Mouse (Mus musculus): ENCODE results near the gene Cep128. TPM values are rescaled to one million over a fixed set of nuclear protein-coding genes. Genes with fewer than 3 reads are reported as not detected.

The Cep128 gene
- polyA plus RNA-seq, 1 experiment from 2014 or later = 3.7 TPM

DNA sequence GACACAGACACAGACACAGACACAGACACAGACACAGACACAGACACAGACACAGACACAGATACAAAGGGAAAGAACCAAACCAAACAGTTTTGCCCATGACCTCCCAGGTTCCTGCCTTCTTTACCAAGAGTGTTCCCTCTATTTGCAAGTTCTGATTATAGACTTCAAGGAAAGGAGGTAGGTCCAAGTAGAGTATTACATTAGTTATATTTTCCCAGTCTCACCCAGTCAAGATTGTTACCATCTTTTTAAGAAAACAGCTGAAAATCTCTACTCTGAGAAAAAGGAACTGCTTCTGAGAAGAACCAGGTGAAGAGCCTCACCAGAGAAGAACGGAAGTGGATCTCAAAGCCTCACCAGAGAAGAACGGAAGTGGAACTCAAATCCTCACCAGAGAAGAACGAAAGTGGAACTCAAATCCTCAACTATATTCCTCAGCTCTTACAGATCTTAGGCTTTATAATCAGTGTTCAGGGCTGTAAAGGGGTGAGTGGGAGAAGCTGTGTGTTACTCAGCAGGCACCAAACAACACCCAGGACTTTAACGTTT lies 200.8 kb downstream of the Cep128 start:
- H3K27ac ChIP-seq (ENCODE audit: low read depth, low read length) = no peak overlapping the region
- H3K4me3 ChIP-seq (ENCODE audit: low read depth, low read length) = no peak overlapping the region
- H3K9ac ChIP-seq (ENCODE audit: low read depth, low read length) = no peak overlapping the region
- TF ChIP-seq CTCF (IDR thresholded peaks at IDR 0.05; ENCODE audit: low read depth) = no peak
- no peaks in the 10 kb centered on the region for H3K27me3 ChIP-seq (replicated peaks; ENCODE audit: control insufficient read depth, insufficient read depth, low read length)
- no peaks in the 10 kb centered on the region for H3K9me3 ChIP-seq (ENCODE audit: control insufficient read depth)
- ATAC-seq = no peak
- H3K36me3 ChIP-seq (ENCODE audit: control insufficient read depth, insufficient read depth) = no peaks in the 10 kb centered on the region
- peaks cover 7% of the 10 kb centered on the region; the same call in 1 of the 2 replicates for H3K4me1 ChIP-seq (replicated peaks; ENCODE audit: control insufficient read depth, insufficient read depth, low read length)
- 79% methylated on average over 4 of the region's 4 CpGs for WGBS
- H3K4me2 ChIP-seq (replicated peaks; ENCODE audit: low read depth) = no peak overlapping the region

- H3K36me3 ChIP-seq (ENCODE audit: control insufficient read depth, insufficient read depth) = no peaks in the 10 kb centered on the region
- no peaks in the 10 kb centered on the region for H3K9me3 ChIP-seq (ENCODE audit: control insufficient read depth)
- 31% methylated on average over 5 of the region's 5 CpGs for WGBS
- 0 out of 2 replicates have a peak, but pooled peaks cover 3% of the 10 kb centered on the region for H3K4me1 ChIP-seq (replicated peaks; ENCODE audit: control insufficient read depth, insufficient read depth, low read length)
- no peak for TF ChIP-seq CTCF (IDR thresholded peaks at IDR 0.05; ENCODE audit: low read depth)
- no peaks in the 10 kb centered on the region for H3K27me3 ChIP-seq (replicated peaks; ENCODE audit: control insufficient read depth, insufficient read depth, low read length)
- no peak overlapping the region for H3K4me3 ChIP-seq (ENCODE audit: low read depth, low read length)
- peak; percentile 95 for ATAC-seq
- H3K4me2 ChIP-seq (replicated peaks; ENCODE audit: low read depth) = no peak overlapping the region
- no peak overlapping the region for H3K9ac ChIP-seq (ENCODE audit: low read depth, low read length)
- no peak overlapping the region for H3K27ac ChIP-seq (ENCODE audit: low read depth, low read length)
Measured at GRCm38 (mm10) chr12:91176808-91177526, 207.2 kb downstream of the Cep128 start.

DNA sequence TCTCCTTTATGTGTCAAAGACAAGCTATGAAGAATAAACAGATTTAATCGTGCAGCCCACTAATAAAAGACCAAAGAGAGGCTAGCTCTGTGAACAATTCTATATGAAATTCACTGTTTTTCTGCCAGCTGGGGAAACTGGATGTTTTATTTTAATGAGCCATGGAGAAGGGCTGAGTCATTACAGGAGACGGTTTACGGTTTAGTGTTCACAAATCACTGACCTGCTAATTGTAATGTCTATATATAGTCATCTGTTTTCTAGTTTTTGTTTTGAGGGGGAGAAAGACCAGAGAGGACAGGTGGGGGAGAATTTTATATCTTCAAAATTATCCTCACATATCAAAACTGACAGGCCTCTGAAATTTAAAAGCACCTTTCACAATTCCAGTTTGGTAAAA lies 212.6 kb downstream of the Cep128 start:
- H3K27me3 ChIP-seq (replicated peaks; ENCODE audit: control insufficient read depth, insufficient read depth, low read length) = no peaks in the 10 kb centered on the region
- TF ChIP-seq CTCF (IDR thresholded peaks at IDR 0.05; ENCODE audit: low read depth) = no peak
- no peak overlapping the region for H3K4me3 ChIP-seq (ENCODE audit: low read depth, low read length)
- no peaks in the 10 kb centered on the region for H3K4me1 ChIP-seq (replicated peaks; ENCODE audit: control insufficient read depth, insufficient read depth, low read length)
- no peak for ATAC-seq
- H3K27ac ChIP-seq (ENCODE audit: low read depth, low read length) = no peak overlapping the region
- no peaks in the 10 kb centered on the region for H3K9me3 ChIP-seq (ENCODE audit: control insufficient read depth)
- no peak overlapping the region for H3K9ac ChIP-seq (ENCODE audit: low read depth, low read length)
- 72% methylated on average over 3 of the region's 3 CpGs for WGBS
- H3K4me2 ChIP-seq (replicated peaks; ENCODE audit: low read depth) = no peak overlapping the region
- H3K36me3 ChIP-seq (ENCODE audit: control insufficient read depth, insufficient read depth) = no peaks in the 10 kb centered on the region

- peak; percentile 91 for ATAC-seq
- no peaks in the 10 kb centered on the region for H3K36me3 ChIP-seq (ENCODE audit: control insufficient read depth, insufficient read depth)
- H3K9me3 ChIP-seq (ENCODE audit: control insufficient read depth) = no peaks in the 10 kb centered on the region
- H3K9ac ChIP-seq (ENCODE audit: low read depth, low read length) = no peak overlapping the region
- H3K27ac ChIP-seq (ENCODE audit: low read depth, low read length) = no peak overlapping the region
- WGBS = 58% methylated on average over 6 of the region's 6 CpGs
- H3K27me3 ChIP-seq (replicated peaks; ENCODE audit: control insufficient read depth, insufficient read depth, low read length) = no peaks in the 10 kb centered on the region
- no peak overlapping the region for H3K4me2 ChIP-seq (replicated peaks; ENCODE audit: low read depth)
- no peaks in the 10 kb centered on the region for H3K4me1 ChIP-seq (replicated peaks; ENCODE audit: control insufficient read depth, insufficient read depth, low read length)
- TF ChIP-seq CTCF (IDR thresholded peaks at IDR 0.05; ENCODE audit: low read depth) = no peak
- no peak overlapping the region for H3K4me3 ChIP-seq (ENCODE audit: low read depth, low read length)
Measured at GRCm38 (mm10) chr12:91161015-91161730, 223.0 kb downstream of the Cep128 start.

GRCm38 (mm10) chr12:91158481-91158880 lies 225.7 kb downstream of the Cep128 start:
- H3K27me3 ChIP-seq (replicated peaks; ENCODE audit: control insufficient read depth, insufficient read depth, low read length) = no peaks in the 10 kb centered on the region
- TF ChIP-seq CTCF (IDR thresholded peaks at IDR 0.05; ENCODE audit: low read depth) = no peak
- H3K4me1 ChIP-seq (replicated peaks; ENCODE audit: control insufficient read depth, insufficient read depth, low read length) = no peaks in the 10 kb centered on the region
- H3K4me2 ChIP-seq (replicated peaks; ENCODE audit: low read depth) = no peak overlapping the region
- no peaks in the 10 kb centered on the region for H3K9me3 ChIP-seq (ENCODE audit: control insufficient read depth)
- no peak for ATAC-seq
- H3K27ac ChIP-seq (ENCODE audit: low read depth, low read length) = no peak overlapping the region
- 50% methylated on average over 2 of the region's 2 CpGs for WGBS
- H3K4me3 ChIP-seq (ENCODE audit: low read depth, low read length) = no peak overlapping the region
- no peak overlapping the region for H3K9ac ChIP-seq (ENCODE audit: low read depth, low read length)
- H3K36me3 ChIP-seq (ENCODE audit: control insufficient read depth, insufficient read depth) = no peaks in the 10 kb centered on the region

DNA sequence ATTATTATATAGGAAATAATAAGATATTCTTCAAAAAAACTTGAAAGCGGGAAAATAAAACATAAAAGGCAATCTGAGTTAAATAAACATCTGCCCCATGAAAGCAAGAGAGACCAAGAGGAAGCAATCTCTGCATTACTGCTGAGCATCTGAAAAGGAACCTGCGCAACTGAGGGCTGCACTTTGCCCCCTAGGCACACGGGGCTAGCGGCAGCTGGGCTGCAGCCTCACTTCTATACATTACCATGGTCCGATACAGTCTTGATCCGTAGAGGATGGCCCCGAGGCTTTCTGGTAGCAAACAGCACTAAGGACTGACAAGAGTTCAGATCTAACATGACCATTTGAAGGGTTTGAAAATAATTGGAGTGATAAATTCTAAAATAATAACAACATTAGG lies 230.2 kb downstream of the Cep128 start:
- Histone ChIP-seq H3K4me2 (replicated peaks; ENCODE audit: low read depth) (no peak overlapping the region), H3K9ac (ENCODE audit: low read depth, low read length) (no peak overlapping the region), H3K36me3 (ENCODE audit: control insufficient read depth, insufficient read depth) (no peaks in the 10 kb centered on the region), H3K9me3 (ENCODE audit: control insufficient read depth) (no peaks in the 10 kb centered on the region), H3K27me3 (replicated peaks; ENCODE audit: control insufficient read depth, insufficient read depth, low read length) (no peaks in the 10 kb centered on the region), H3K27ac (ENCODE audit: low read depth, low read length) (no peak overlapping the region), H3K4me1 (replicated peaks; ENCODE audit: control insufficient read depth, insufficient read depth, low read length) (no peaks in the 10 kb centered on the region), H3K4me3 (ENCODE audit: low read depth, low read length) (no peak overlapping the region)
- 56% methylated on average over 7 of the region's 7 CpGs for WGBS
- TF ChIP-seq CTCF (IDR thresholded peaks at IDR 0.05; ENCODE audit: low read depth) = no peak
- peak; percentile 74 for ATAC-seq

Measured in intestine, postnatal 0 days (tissue).